Mouse (Mus musculus) small intestine, adult 2 months (tissue): ENCODE data around the gene Mctp1.

Source experiments
- CTCF ChIP-seq: fragments of 200-500 bp; IDR thresholded peaks from 2 replicates; pipeline ENCODE4 v1.5.1; 2012; ENCODE audit warnings: low read depth, mild to moderate bottlenecking, control low read depth, inconsistent platforms, low read length, moderate library complexity, mixed read lengths; ENCODE audit not compliant: insufficient replicate concordance, insufficient read length; ENCODE audit errors: extremely low read depth
- POLR2A ChIP-seq: fragments of 200-500 bp; IDR thresholded peaks from 2 replicates; pipeline ENCODE4 v1.6.1; 2012; ENCODE audit warnings: low read depth, mild to moderate bottlenecking, control low read depth, inconsistent platforms, low read length, moderate library complexity

GRCm38 (mm10) chr13:76895770-76896456 lies 511.6 kb downstream of the Mctp1 start:
- TF ChIP-seq CTCF, result no peak
- no peak for TF ChIP-seq POLR2A
